Mouse (Mus musculus) frontal cortex, postnatal 25 days (tissue): ENCODE measurements around the gene Ilf2.

Experiments used
- DNase-seq, 2 experiments: peaks; one replicate each; pipeline ENCODE4 v3.0.0; 2022; ENCODE audit warnings: low spot score in 2 of 2

The Ilf2 gene

DNA sequence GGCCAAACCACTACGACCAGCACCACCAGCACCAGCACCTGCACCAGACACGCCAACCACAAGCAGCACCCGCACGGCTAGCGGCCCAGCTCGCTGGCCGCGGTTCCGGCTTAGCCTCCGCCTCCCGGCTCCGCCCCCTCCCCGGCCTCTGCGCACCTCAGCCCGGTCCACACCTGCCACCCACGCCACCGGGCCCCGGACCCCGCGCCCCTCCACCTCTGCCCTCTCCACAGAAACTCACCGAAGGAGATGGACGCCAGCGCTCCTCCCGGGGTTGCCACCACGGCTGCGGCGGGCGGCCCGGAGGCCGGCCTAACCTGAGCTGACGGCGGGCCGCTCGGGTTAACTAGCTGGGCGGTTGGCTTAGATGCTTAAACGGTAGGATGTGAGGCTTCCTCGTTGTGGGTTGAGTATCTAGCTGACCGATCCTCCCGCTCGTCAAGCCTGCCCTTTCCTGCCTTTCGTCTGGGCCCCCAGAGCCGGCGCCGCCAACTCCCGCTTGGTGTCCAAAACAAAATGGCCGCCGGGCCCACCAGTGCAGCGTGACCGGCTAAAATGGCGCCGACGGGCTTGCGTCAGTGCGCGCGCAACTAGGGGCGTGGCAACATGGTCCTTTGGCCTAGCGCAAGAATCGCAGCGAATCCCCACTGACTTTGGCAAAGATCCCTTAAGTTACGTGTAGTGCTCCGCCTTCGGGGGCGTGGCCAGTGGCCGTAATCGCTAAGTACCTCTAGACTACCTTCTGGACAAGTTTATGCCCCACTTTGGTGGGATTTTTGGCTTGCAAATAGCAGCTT lies 33.2 kb downstream of the Ilf2 start, which contains the start of gene Chtop:
Gene Chtop, minus strand, starts transcription at position 549 of the 797 bp plus-strand sequence.
- DNase-seq, result peak; percentile 98 to 99

- no peak for DNase-seq
Measured at GRCm38 (mm10) chr3:90509747-90510123, 33.8 kb downstream of the Ilf2 start.

- DNase-seq, result no peak
Measured at GRCm38 (mm10) chr3:90512276-90512675, 36.4 kb downstream of the Ilf2 start.

DNA sequence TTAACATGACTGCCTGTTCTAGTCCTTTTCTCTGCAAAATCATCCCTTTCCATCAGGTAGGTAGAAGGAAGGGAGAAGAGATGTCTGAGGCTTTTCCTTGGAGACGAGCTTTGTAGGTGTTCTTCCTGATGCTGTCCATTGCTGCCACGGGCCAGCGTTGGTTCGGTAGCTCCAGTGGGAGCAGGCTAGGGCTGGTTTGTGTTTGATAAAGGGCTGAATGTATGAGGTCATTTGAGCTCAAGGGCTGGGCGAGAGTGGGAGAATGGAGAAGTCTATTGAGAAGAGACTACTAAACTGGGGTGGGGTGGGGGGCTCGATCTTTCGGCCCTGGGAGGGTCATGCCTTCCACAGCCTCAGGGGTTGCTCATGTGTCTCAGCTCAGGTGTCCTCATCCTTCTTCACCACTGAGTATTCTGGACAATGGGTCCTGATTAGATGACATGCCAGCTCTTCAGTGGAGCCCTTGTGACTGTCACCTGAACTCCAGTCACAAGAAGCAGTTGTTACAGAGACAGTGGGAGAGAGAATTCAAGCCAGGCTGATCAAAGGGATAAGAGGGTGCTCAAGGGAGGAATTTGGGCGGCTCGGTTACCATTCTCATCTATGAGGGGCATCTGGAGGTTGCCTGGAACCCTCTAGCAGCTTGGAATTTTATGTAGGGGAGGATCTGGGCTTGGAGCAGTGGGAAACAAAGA lies 37.2 kb downstream of the Ilf2 start:
- DNase-seq, result no peak

DNA sequence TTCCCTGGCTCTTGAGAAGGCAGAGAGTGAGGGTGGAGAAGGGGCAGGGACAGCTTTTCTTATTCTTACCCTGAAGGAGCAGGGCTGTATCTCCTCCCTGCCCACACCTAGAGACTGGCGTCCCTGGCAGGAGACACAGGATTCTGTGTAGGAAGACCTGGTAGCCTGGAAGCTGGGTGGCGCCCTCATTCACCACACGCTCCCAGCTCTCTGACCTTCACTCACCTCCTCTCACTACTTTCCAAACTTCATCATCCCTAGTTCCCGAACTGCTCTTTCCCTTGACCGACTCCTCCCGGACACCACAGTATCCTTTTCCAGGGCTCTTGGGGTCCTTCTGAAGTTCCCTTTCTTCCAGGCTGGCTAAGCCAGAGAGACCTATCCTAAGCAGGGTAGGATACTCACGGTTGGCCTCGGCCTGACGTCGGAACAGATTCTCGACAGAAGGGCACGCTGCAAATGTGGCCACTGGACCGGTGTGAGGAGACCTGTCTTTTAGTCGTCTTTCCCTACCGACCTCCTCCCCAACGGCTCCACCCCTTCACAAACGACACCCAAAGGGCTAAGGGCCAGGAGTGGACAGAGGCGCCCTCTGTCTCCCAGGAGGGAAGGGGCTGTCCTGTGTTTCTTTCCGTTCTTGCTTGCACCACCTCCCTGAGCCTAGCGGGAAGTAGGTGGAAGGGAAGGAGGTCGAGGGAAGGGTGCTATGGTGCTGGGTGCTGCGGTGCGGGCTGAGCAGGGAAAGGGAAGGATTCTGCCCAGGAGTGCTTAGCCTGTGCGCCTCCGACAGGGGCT lies 38.1 kb downstream of the Ilf2 start, which contains the start of the genes S100a1 and S100a13:
Gene S100a1, minus strand, starts transcription at position 597 of the 795 bp plus-strand sequence.
Gene S100a13, plus strand, starts transcription at position 640 of the 795 bp plus-strand sequence.
- no peak for DNase-seq

DNA sequence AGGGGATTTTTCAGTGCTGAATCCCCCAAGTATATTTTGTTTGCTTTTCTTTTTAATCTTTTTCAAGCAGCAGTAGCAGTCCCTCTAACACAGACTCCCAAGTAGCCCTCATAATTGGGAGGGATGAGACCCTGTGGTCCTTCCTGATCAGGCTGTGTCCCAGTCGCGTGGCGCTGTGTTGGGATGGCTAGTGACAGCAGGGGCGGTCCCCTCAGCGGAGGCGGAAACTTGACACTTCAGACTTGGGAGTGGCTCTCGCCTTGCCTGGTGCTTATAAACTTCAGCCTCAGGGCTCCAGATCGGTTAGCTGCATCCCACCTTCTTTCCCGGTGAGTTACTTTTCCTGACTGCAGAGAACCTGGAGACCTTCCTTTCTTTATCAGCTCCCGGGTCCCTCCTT lies 38.8 kb downstream of the Ilf2 start:
- no peak for DNase-seq

DNA sequence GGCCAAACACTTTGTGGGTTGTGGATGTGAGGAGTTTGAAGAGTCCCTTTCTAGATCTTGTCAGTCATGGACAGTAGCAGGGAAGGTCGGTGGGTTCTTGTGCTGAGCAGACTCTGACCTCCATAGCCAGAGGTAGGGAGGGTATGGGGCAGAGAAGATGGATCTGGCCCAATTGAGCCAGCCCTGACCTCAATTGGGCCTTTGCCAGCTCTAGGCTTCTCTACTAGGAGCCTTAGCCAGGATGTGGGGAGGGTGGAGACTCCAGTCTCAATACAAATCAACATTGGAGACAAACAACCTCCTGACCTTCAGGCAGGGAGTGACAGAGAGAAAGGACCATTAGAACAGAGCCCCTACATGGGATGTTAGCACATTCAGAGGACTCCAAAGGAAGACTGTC lies 39.3 kb downstream of the Ilf2 start:
- no peak for DNase-seq

- DNase-seq, result no peak
Measured at GRCm38 (mm10) chr3:90515789-90516188, 39.9 kb downstream of the Ilf2 start.

GRCm38 (mm10) chr3:90517711-90518110 lies 41.8 kb downstream of the Ilf2 start:
- no peak for DNase-seq

- DNase-seq, result no peak
Measured at GRCm38 (mm10) chr3:90525421-90525820, 49.5 kb downstream of the Ilf2 start.

- DNase-seq, result no peak
Measured at GRCm38 (mm10) chr3:90526076-90526475, 50.1 kb downstream of the Ilf2 start.

DNA sequence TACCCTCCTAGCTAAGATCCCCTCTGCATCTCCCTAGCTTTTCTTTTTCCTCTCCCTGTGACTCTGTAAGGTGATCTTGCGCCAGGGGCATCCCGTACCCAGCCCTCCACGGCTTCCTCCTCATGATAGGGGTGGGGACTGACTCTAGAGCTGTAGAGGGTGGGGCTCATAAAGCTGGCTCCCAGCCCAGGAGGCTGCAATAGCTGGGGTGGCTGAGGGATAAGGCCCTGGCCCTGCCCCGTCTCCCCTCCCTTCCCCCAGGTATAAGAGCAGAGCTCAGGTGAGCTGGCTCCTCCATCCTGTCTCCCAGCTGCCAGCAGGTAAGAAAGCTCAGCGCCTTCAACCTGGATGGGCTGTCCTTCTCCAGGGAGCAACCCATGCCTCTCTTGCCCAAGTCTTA lies 50.7 kb downstream of the Ilf2 start, which contains the start of gene S100a14:
Gene S100a14, plus strand, starts transcription at position 277 of the 400 bp plus-strand sequence.
- DNase-seq, result no peak

DNA sequence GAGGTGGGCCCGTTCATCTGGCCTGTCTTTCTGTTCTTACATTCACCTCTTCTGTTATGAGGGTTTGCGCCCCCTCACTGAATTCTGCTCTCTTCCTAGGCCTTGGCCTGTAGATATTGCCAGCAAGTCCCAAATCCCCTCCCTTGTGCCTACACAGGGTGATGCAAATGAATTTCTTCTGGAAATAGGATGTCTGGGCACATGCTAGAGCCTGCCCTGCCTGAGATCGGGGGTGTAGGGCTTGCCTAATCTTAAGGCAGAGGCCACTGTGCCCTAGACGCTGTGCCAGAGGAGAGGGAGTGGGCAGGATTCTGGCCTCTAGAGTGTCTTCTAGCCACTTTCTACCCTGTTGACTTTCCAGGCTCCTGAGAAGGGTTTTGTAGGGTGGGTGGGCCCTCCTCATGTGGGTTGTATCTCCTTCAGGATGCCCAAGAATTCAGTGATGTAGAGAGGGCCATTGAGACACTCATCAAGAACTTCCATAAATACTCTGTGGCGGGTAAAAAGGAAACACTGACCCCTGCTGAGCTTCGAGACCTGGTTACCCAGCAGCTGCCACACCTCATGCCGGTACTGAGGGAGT lies 51.5 kb downstream of the Ilf2 start:
- DNase-seq, result no peak

DNA sequence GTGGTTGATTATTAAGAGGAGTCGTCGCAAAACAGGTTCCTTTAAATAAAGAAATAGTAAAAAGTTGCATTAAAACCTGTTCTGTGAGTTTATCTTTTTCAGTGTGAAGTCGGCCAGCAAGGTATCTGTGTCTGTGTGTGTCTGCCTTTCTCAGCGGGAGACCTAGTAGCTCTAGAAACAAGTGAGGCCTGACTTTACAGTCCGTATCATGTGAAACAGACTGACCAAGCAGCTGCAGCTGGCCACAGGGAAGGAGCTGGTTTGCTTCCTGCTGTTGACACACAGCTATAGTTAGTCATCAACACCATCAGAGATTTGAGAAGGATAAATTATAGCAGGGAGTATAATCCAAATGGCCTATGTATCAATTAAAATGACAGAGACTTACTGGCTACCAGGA lies 55.8 kb downstream of the Ilf2 start:
- DNase-seq, result no peak

DNA sequence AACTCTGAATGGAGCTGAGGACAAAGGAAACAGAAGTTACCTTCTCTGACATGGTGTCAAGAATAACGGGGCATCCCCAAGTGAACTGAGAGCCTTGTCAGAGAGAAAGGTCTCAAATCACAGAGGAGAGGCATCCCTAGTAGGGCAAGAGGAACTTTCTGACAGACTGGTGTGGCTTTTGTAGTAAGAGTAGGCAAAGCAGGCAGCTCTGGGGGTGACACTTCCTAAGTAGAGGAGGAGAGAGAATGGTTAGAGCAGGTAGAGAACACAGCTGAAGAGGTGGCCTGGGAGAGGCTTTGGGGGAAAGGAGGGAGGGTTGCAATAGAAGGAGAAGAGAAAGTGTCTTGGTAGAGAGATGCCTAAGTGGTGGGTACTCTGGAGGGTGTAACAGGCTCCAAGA lies 59.5 kb downstream of the Ilf2 start:
- DNase-seq, result no peak

DNA sequence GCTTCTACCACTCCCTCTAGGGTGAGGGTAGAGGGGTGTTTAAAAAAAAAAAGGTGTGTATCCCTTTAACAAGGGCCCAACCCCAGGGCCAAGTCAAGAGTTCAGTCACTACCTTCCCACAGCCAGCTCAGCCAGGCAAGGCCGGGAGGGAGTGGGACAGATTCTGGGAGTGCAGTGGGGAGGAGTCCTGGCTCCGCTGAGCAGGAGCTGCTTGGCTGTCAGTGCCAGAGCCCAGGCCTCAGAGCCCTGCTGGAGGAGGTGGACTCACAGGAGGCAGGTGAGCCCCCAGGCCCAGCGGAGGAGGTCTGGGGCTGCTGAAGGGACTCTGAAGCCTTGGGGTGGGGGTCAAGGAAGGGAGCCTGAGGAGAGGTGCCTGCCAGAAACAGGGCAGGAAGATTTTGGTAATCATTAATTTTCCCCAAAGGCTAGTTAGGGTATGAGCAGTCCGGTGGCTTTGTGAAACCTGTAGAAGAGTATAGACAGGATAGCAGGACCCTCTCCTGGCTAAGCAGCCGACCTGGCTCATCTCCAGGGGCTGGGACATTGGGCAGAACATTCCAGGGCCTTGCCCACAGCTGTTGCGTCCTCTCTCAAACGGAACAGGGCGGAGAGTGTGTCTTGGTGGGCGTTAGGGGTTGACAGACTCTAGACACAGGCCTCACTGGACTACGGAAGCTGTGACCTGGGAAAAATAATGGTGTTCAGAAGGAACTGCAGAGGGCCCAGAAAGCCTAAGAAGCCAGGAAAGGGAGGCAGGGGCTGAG lies 61.4 kb downstream of the Ilf2 start, which contains the start of gene S100a16:
Gene S100a16, plus strand, starts transcription at position 114 of the 764 bp plus-strand sequence.
- DNase-seq, result no peak

- no peak for DNase-seq
Measured at GRCm38 (mm10) chr3:90537905-90538296, 62.0 kb downstream of the Ilf2 start.
